Mouse (Mus musculus): Measurements from ENCODE around the gene Glrx5. TPM values are rescaled to one million over a fixed set of nuclear protein-coding genes. Genes with fewer than 3 reads are reported as not detected.

The Glrx5 gene
- total and polyA plus RNA-seq, 3 experiments, result 97.4 to 320 (median 227) TPM

GRCm38 (mm10) chr12:105008752-105009178, 23.7 kb upstream of the Glrx5 start:
- no peak for TF ChIP-seq POLR2AphosphoS5 (IDR thresholded peaks at IDR 0.05; ENCODE audit: insufficient replicate concordance, low read depth, low read length)
- no peak for TF ChIP-seq TAL1 (conservative IDR thresholded peaks at IDR 0.05; ENCODE audit: low read depth, low read length)
- no peak for TF ChIP-seq CTCF (IDR thresholded peaks at IDR 0.05; ENCODE audit: low read depth, low read length)
- no peak for TF ChIP-seq GATA2 (IDR thresholded peaks at IDR 0.05; ENCODE audit: borderline replicate concordance, low read depth, low read length)
- no peak for TF ChIP-seq GATA1 (IDR thresholded peaks at IDR 0.05; ENCODE audit: borderline replicate concordance, low read length)
- Histone ChIP-seq H3K4me1 (ENCODE audit: insufficient read depth, low read depth, low read length) (peaks cover 93% of the 10 kb centered on the region), H3K36me3 (replicated peaks) (peaks cover 41% of the 10 kb centered on the region), H3K9me3 (replicated peaks) (no peaks in the 10 kb centered on the region), H3K27me3 (ENCODE audit: insufficient read depth, low read length) (no peaks in the 10 kb centered on the region), H3K4me3 (ENCODE audit: low read depth, low read length) (peak overlapping the region; percentile 78)
- ATAC-seq (ENCODE audit: extremely low read depth, insufficient number of reproducible peaks, low FRiP score, poor library complexity, severe bottlenecking) (peak; percentile 54), DNase-seq (ENCODE audit: low spot score) (peak; percentile 72)

GRCm38 (mm10) chr12:105009370-105010212, 22.9 kb upstream of the Glrx5 start, which contains the start of gene Syne3:
Gene Syne3 (minus strand): TSS chr12:105009809.
- DNase-seq (ENCODE audit: low spot score), result peak; percentile 88
- TF ChIP-seq GATA2 (IDR thresholded peaks at IDR 0.05; ENCODE audit: borderline replicate concordance, low read depth, low read length) (no peak), GATA1 (IDR thresholded peaks at IDR 0.05; ENCODE audit: borderline replicate concordance, low read length) (no peak), TAL1 (conservative IDR thresholded peaks at IDR 0.05; ENCODE audit: low read depth, low read length) (no peak), POLR2AphosphoS5 (IDR thresholded peaks at IDR 0.05; ENCODE audit: insufficient replicate concordance, low read depth, low read length) (no peak), CTCF (IDR thresholded peaks at IDR 0.05; ENCODE audit: low read depth, low read length) (no peak)
- H3K36me3 ChIP-seq (replicated peaks), result peaks cover 34% of the 10 kb centered on the region
- ATAC-seq (ENCODE audit: extremely low read depth, insufficient number of reproducible peaks, low FRiP score, poor library complexity, severe bottlenecking), result peak; percentile 22
- no peaks in the 10 kb centered on the region for H3K9me3 ChIP-seq (replicated peaks)
- no peaks in the 10 kb centered on the region for H3K27me3 ChIP-seq (ENCODE audit: insufficient read depth, low read length)
- H3K4me3 ChIP-seq (ENCODE audit: low read depth, low read length), result peak within 1 kb of the TSS; percentile 78
- H3K4me1 ChIP-seq (ENCODE audit: insufficient read depth, low read depth, low read length), result peaks cover 91% of the 10 kb centered on the region

- DNase-seq (ENCODE audit: low spot score), result no peak
- H3K4me1 ChIP-seq (ENCODE audit: insufficient read depth, low read depth, low read length), result peaks cover 86% of the 10 kb centered on the region
- no peak for ATAC-seq (ENCODE audit: extremely low read depth, insufficient number of reproducible peaks, low FRiP score, poor library complexity, severe bottlenecking)
Measured at GRCm38 (mm10) chr12:105010213-105010790, 22.2 kb upstream of the Glrx5 start.

GRCm38 (mm10) chr12:105011589-105011988, 20.9 kb upstream of the Glrx5 start:
- DNase-seq (ENCODE audit: low spot score), result no peak
- no peak for ATAC-seq (ENCODE audit: extremely low read depth, insufficient number of reproducible peaks, low FRiP score, poor library complexity, severe bottlenecking)
- Histone ChIP-seq H3K4me1 (ENCODE audit: insufficient read depth, low read depth, low read length) (peaks cover 81% of the 10 kb centered on the region), H3K9me3 (replicated peaks) (no peaks in the 10 kb centered on the region), H3K36me3 (replicated peaks) (peaks cover 17% of the 10 kb centered on the region), H3K27me3 (ENCODE audit: insufficient read depth, low read length) (no peaks in the 10 kb centered on the region), H3K4me3 (ENCODE audit: low read depth, low read length) (no peak overlapping the region)
- TF ChIP-seq POLR2AphosphoS5 (IDR thresholded peaks at IDR 0.05; ENCODE audit: insufficient replicate concordance, low read depth, low read length) (no peak), GATA2 (IDR thresholded peaks at IDR 0.05; ENCODE audit: borderline replicate concordance, low read depth, low read length) (no peak), GATA1 (IDR thresholded peaks at IDR 0.05; ENCODE audit: borderline replicate concordance, low read length) (no peak), TAL1 (conservative IDR thresholded peaks at IDR 0.05; ENCODE audit: low read depth, low read length) (no peak; the same call in 1 of the 2 replicates), CTCF (IDR thresholded peaks at IDR 0.05; ENCODE audit: low read depth, low read length) (no peak)

More at GRCm38 (mm10) chr12:105010213-105010790, 22.2 kb upstream of the Glrx5 start:
- H3K36me3 ChIP-seq (replicated peaks), result peaks cover 27% of the 10 kb centered on the region
- TF ChIP-seq GATA2 (IDR thresholded peaks at IDR 0.05; ENCODE audit: borderline replicate concordance, low read depth, low read length) (no peak), GATA1 (IDR thresholded peaks at IDR 0.05; ENCODE audit: borderline replicate concordance, low read length) (no peak), TAL1 (conservative IDR thresholded peaks at IDR 0.05; ENCODE audit: low read depth, low read length) (no peak), POLR2AphosphoS5 (IDR thresholded peaks at IDR 0.05; ENCODE audit: insufficient replicate concordance, low read depth, low read length) (no peak)
- H3K9me3 ChIP-seq (replicated peaks), result no peaks in the 10 kb centered on the region
- peak overlapping the region; percentile 78 for H3K4me3 ChIP-seq (ENCODE audit: low read depth, low read length)
- H3K27me3 ChIP-seq (ENCODE audit: insufficient read depth, low read length), result no peaks in the 10 kb centered on the region

- DNase-seq (ENCODE audit: low spot score) (no peak), ATAC-seq (ENCODE audit: extremely low read depth, insufficient number of reproducible peaks, low FRiP score, poor library complexity, severe bottlenecking) (no peak)
- H3K4me3 ChIP-seq (ENCODE audit: low read depth, low read length), result no peak overlapping the region
- no peaks in the 10 kb centered on the region for H3K27me3 ChIP-seq (ENCODE audit: insufficient read depth, low read length)
- H3K9me3 ChIP-seq (replicated peaks), result no peaks in the 10 kb centered on the region
- peaks cover 12% of the 10 kb centered on the region for H3K36me3 ChIP-seq (replicated peaks)
- TF ChIP-seq GATA2 (IDR thresholded peaks at IDR 0.05; ENCODE audit: borderline replicate concordance, low read depth, low read length) (no peak), GATA1 (IDR thresholded peaks at IDR 0.05; ENCODE audit: borderline replicate concordance, low read length) (no peak), POLR2AphosphoS5 (IDR thresholded peaks at IDR 0.05; ENCODE audit: insufficient replicate concordance, low read depth, low read length) (no peak), TAL1 (conservative IDR thresholded peaks at IDR 0.05; ENCODE audit: low read depth, low read length) (no peak), CTCF (IDR thresholded peaks at IDR 0.05; ENCODE audit: low read depth, low read length) (no peak)
- H3K4me1 ChIP-seq (ENCODE audit: insufficient read depth, low read depth, low read length), result peaks cover 81% of the 10 kb centered on the region
Measured at GRCm38 (mm10) chr12:105012314-105012713, 20.2 kb upstream of the Glrx5 start.

GRCm38 (mm10) chr12:105013065-105013464, 19.4 kb upstream of the Glrx5 start:
- H3K4me3 ChIP-seq (ENCODE audit: low read depth, low read length), result peak overlapping the region; percentile 49; the same call in 1 of the 2 replicates
- DNase-seq (ENCODE audit: low spot score) (no peak), ATAC-seq (ENCODE audit: extremely low read depth, insufficient number of reproducible peaks, low FRiP score, poor library complexity, severe bottlenecking) (peak; percentile 23; the same call in 1 of the 2 replicates)
- H3K4me1 ChIP-seq (ENCODE audit: insufficient read depth, low read depth, low read length), result peaks cover 81% of the 10 kb centered on the region
- no peaks in the 10 kb centered on the region for H3K27me3 ChIP-seq (ENCODE audit: insufficient read depth, low read length)
- TF ChIP-seq CTCF (IDR thresholded peaks at IDR 0.05; ENCODE audit: low read depth, low read length) (no peak), TAL1 (conservative IDR thresholded peaks at IDR 0.05; ENCODE audit: low read depth, low read length) (no peak)
- H3K36me3 ChIP-seq (replicated peaks), result peaks cover 4% of the 10 kb centered on the region
- H3K9me3 ChIP-seq (replicated peaks), result no peaks in the 10 kb centered on the region

Measured in G1E (cell line).